Mouse (Mus musculus): Measurements from ENCODE around the gene Otoa. TPM values are rescaled to one million over a fixed set of nuclear protein-coding genes. Genes with fewer than 3 reads are reported as not detected.

The Otoa gene
- polyA plus RNA-seq, 1 experiment: 0.55 TPM

GRCm38 (mm10) chr7:121081816-121082215, 366 bp downstream of the Otoa start:
- H3K36me3 ChIP-seq (ENCODE audit: control insufficient read depth, insufficient read depth, low read length): no peaks in the 10 kb centered on the region
- no peaks in the 10 kb centered on the region for H3K27me3 ChIP-seq (replicated peaks; ENCODE audit: control insufficient read depth, insufficient read depth, low read length)
- H3K27ac ChIP-seq (ENCODE audit: insufficient read depth, low read depth, low read length): no peak overlapping the region
- H3K4me1 ChIP-seq (ENCODE audit: control insufficient read depth, insufficient read depth, low read length): no peaks in the 10 kb centered on the region
- no peak overlapping the region for H3K4me3 ChIP-seq (ENCODE audit: insufficient read depth, low read depth, low read length)
- no peak for TF ChIP-seq CTCF (conservative IDR thresholded peaks at IDR 0.05; ENCODE audit: insufficient read depth, insufficient read length, low read depth, low read length)
- no peak for TF ChIP-seq POLR2A (IDR thresholded peaks at IDR 0.05; ENCODE audit: low read depth, low read length)
- WGBS: 90% methylated on average over 2 of the region's 2 CpGs
- no peak for DNase-seq

- no peaks in the 10 kb centered on the region for H3K36me3 ChIP-seq (ENCODE audit: control insufficient read depth, insufficient read depth, low read length)
- no peak overlapping the region for H3K4me3 ChIP-seq (ENCODE audit: insufficient read depth, low read depth, low read length)
- H3K4me1 ChIP-seq (ENCODE audit: control insufficient read depth, insufficient read depth, low read length): no peaks in the 10 kb centered on the region
- TF ChIP-seq POLR2A (IDR thresholded peaks at IDR 0.05; ENCODE audit: low read depth, low read length): no peak
- no peak for TF ChIP-seq CTCF (conservative IDR thresholded peaks at IDR 0.05; ENCODE audit: insufficient read depth, insufficient read length, low read depth, low read length)
- H3K27ac ChIP-seq (ENCODE audit: insufficient read depth, low read depth, low read length): no peak overlapping the region
- WGBS: 67% methylated on average over 9 of the region's 9 CpGs
- DNase-seq: no peak
- H3K27me3 ChIP-seq (replicated peaks; ENCODE audit: control insufficient read depth, insufficient read depth, low read length): no peaks in the 10 kb centered on the region
Observed at GRCm38 (mm10) chr7:121082949-121083513, 1.6 kb downstream of the Otoa start.

GRCm38 (mm10) chr7:121084840-121085453, 3.5 kb downstream of the Otoa start:
- Histone ChIP-seq H3K36me3 (ENCODE audit: control insufficient read depth, insufficient read depth, low read length) (no peaks in the 10 kb centered on the region), H3K27ac (ENCODE audit: insufficient read depth, low read depth, low read length) (no peak overlapping the region), H3K27me3 (replicated peaks; ENCODE audit: control insufficient read depth, insufficient read depth, low read length) (no peaks in the 10 kb centered on the region), H3K4me1 (ENCODE audit: control insufficient read depth, insufficient read depth, low read length) (no peaks in the 10 kb centered on the region), H3K4me3 (ENCODE audit: insufficient read depth, low read depth, low read length) (no peak overlapping the region)
- TF ChIP-seq CTCF (conservative IDR thresholded peaks at IDR 0.05; ENCODE audit: insufficient read depth, insufficient read length, low read depth, low read length) (no peak), POLR2A (IDR thresholded peaks at IDR 0.05; ENCODE audit: low read depth, low read length) (no peak)
- DNase-seq: no peak
- 58% methylated on average over 8 of the region's 8 CpGs for WGBS

- no peak for DNase-seq
- no peak for TF ChIP-seq CTCF (conservative IDR thresholded peaks at IDR 0.05; ENCODE audit: insufficient read depth, insufficient read length, low read depth, low read length)
Observed at GRCm38 (mm10) chr7:121085500-121085899, 4.0 kb downstream of the Otoa start.

GRCm38 (mm10) chr7:121088745-121089144, 7.3 kb downstream of the Otoa start:
- Histone ChIP-seq H3K27me3 (replicated peaks; ENCODE audit: control insufficient read depth, insufficient read depth, low read length) (no peaks in the 10 kb centered on the region), H3K27ac (ENCODE audit: insufficient read depth, low read depth, low read length) (no peak overlapping the region), H3K4me1 (ENCODE audit: control insufficient read depth, insufficient read depth, low read length) (no peaks in the 10 kb centered on the region), H3K36me3 (ENCODE audit: control insufficient read depth, insufficient read depth, low read length) (no peaks in the 10 kb centered on the region), H3K4me3 (ENCODE audit: insufficient read depth, low read depth, low read length) (no peak overlapping the region)
- DNase-seq: no peak
- TF ChIP-seq POLR2A (IDR thresholded peaks at IDR 0.05; ENCODE audit: low read depth, low read length) (no peak), CTCF (conservative IDR thresholded peaks at IDR 0.05; ENCODE audit: insufficient read depth, insufficient read length, low read depth, low read length) (0 out of 2 replicates have a peak, but pooled peaks have one; percentile 14)
- WGBS: 78% methylated on average over 5 of the region's 5 CpGs

More at GRCm38 (mm10) chr7:121085500-121085899, 4.0 kb downstream of the Otoa start:
- H3K4me1 ChIP-seq (ENCODE audit: control insufficient read depth, insufficient read depth, low read length): no peaks in the 10 kb centered on the region
- no peak overlapping the region for H3K4me3 ChIP-seq (ENCODE audit: insufficient read depth, low read depth, low read length)
- H3K36me3 ChIP-seq (ENCODE audit: control insufficient read depth, insufficient read depth, low read length): no peaks in the 10 kb centered on the region
- 18% methylated on average over 4 of the region's 4 CpGs for WGBS
- no peak overlapping the region for H3K27ac ChIP-seq (ENCODE audit: insufficient read depth, low read depth, low read length)
- no peaks in the 10 kb centered on the region for H3K27me3 ChIP-seq (replicated peaks; ENCODE audit: control insufficient read depth, insufficient read depth, low read length)

- Histone ChIP-seq H3K4me3 (ENCODE audit: insufficient read depth, low read depth, low read length) (no peak overlapping the region), H3K27ac (ENCODE audit: insufficient read depth, low read depth, low read length) (no peak overlapping the region), H3K27me3 (replicated peaks; ENCODE audit: control insufficient read depth, insufficient read depth, low read length) (no peaks in the 10 kb centered on the region), H3K4me1 (ENCODE audit: control insufficient read depth, insufficient read depth, low read length) (no peaks in the 10 kb centered on the region), H3K36me3 (ENCODE audit: control insufficient read depth, insufficient read depth, low read length) (no peaks in the 10 kb centered on the region)
- WGBS: 76% methylated on average over 7 of the region's 7 CpGs
- no peak for TF ChIP-seq CTCF (conservative IDR thresholded peaks at IDR 0.05; ENCODE audit: insufficient read depth, insufficient read length, low read depth, low read length)
- no peak for TF ChIP-seq POLR2A (IDR thresholded peaks at IDR 0.05; ENCODE audit: low read depth, low read length)
- no peak for DNase-seq
Observed at GRCm38 (mm10) chr7:121090748-121091147, 9.3 kb downstream of the Otoa start.

- H3K27ac ChIP-seq (ENCODE audit: insufficient read depth, low read depth, low read length): no peak overlapping the region
- WGBS: 52% methylated on average over 4 of the region's 4 CpGs
- no peaks in the 10 kb centered on the region for H3K27me3 ChIP-seq (replicated peaks; ENCODE audit: control insufficient read depth, insufficient read depth, low read length)
- no peaks in the 10 kb centered on the region for H3K36me3 ChIP-seq (ENCODE audit: control insufficient read depth, insufficient read depth, low read length)
- TF ChIP-seq POLR2A (IDR thresholded peaks at IDR 0.05; ENCODE audit: low read depth, low read length) (no peak), CTCF (conservative IDR thresholded peaks at IDR 0.05; ENCODE audit: insufficient read depth, insufficient read length, low read depth, low read length) (no peak)
- H3K4me1 ChIP-seq (ENCODE audit: control insufficient read depth, insufficient read depth, low read length): no peaks in the 10 kb centered on the region
- no peak overlapping the region for H3K4me3 ChIP-seq (ENCODE audit: insufficient read depth, low read depth, low read length)
- no peak for DNase-seq
Observed at GRCm38 (mm10) chr7:121093026-121093425, 11.6 kb downstream of the Otoa start.

Data from kidney, adult 2 months (tissue).